Mouse (Mus musculus) lung, embryonic 15.5 days (tissue): ENCODE measurements at regions not wholly inside any gene's neighbourhood (a gene's known extent, or its start where the extent isn't known, plus 50 kb on each side); places are given as distances from the start of the nearest gene placed in this dataset.
A peak's percentile ranks its signal among the peaks of the same experiment; 100 is the strongest.

Source experiments
- ATAC-seq: fragments of 200-750 bp; cut with Nextera tagmentation; 2 replicates; pipeline ENCODE4 v1.8.0; 2017; ENCODE audit warnings: moderate number of reproducible peaks, borderline replicate concordance; ENCODE audit not compliant: low FRiP score, low TSS enrichment; ENCODE audit errors: extremely low read depth
- H3K27ac ChIP-seq: fragments of 300-500 bp; sonication (generic); 2 replicates; pipeline ENCODE4 v1.5.1; 2015; ENCODE audit warnings: moderate library complexity, mild to moderate bottlenecking, inconsistent platforms
- H3K27me3 ChIP-seq: fragments of 300-500 bp; sonication (generic); 2 replicates; pipeline ENCODE4 v1.6.1; 2015; ENCODE audit warnings: inconsistent platforms
- H3K36me3 ChIP-seq: fragments of 300-500 bp; sonication (generic); 2 replicates; pipeline ENCODE4 v1.6.1; 2015; ENCODE audit warnings: inconsistent platforms
- H3K4me1 ChIP-seq: fragments of 300-500 bp; sonication (generic); 2 replicates; pipeline ENCODE4 v1.6.1; 2015; ENCODE audit warnings: inconsistent platforms
- H3K4me2 ChIP-seq: fragments of 300-500 bp; sonication (generic); 2 replicates; pipeline ENCODE4 v1.6.1; 2015; ENCODE audit warnings: inconsistent platforms, mild to moderate bottlenecking, moderate library complexity
- H3K4me3 ChIP-seq: fragments of 300-500 bp; sonication (generic); 2 replicates; pipeline ENCODE4 v1.5.1; 2015; ENCODE audit warnings: mild to moderate bottlenecking, inconsistent platforms
- H3K9ac ChIP-seq: fragments of 300-500 bp; sonication (generic); 2 replicates; pipeline ENCODE4 v1.6.1; 2015; ENCODE audit warnings: inconsistent platforms
- H3K9me3 ChIP-seq: fragments of 300-500 bp; sonication (generic); 2 replicates; pipeline ENCODE4 v1.6.1; 2016; ENCODE audit warnings: inconsistent platforms
- WGBS: fragments of 180-500 bp; shearing (Covaris S2); methylation state at CpG from one replicate; pipeline ENCODE4 v1.1.7; 2015; 5-methylcytosine and 5-hydroxymethylcytosine counted together

- no peak overlapping the region for H3K9ac ChIP-seq
- no peak overlapping the region for H3K4me2 ChIP-seq
- no peak for ATAC-seq
- no peaks in the 10 kb centered on the region for H3K36me3 ChIP-seq
- no peaks in the 10 kb centered on the region for H3K27me3 ChIP-seq
- WGBS, result 56% methylated on average over 5 of the region's 5 CpGs
- no peaks in the 10 kb centered on the region for H3K9me3 ChIP-seq
- H3K4me1 ChIP-seq, result no peaks in the 10 kb centered on the region
- H3K27ac ChIP-seq, result no peak overlapping the region
- no peak overlapping the region for H3K4me3 ChIP-seq
Measured at GRCm38 (mm10) chr6:31310660-31311059, 87.9 kb upstream of the Mkln1 start.

GRCm38 (mm10) chr6:31313869-31314470 lies 84.6 kb upstream of the Mkln1 start:
- ATAC-seq, result no peak
- Histone ChIP-seq H3K9me3 (no peaks in the 10 kb centered on the region), H3K27me3 (no peaks in the 10 kb centered on the region), H3K27ac (no peak overlapping the region), H3K4me1 (peaks cover 20% of the 10 kb centered on the region), H3K36me3 (no peaks in the 10 kb centered on the region), H3K9ac (no peak overlapping the region), H3K4me2 (no peak overlapping the region), H3K4me3 (no peak overlapping the region)
- WGBS, result 43% methylated on average over 5 of the region's 5 CpGs

GRCm38 (mm10) chr6:31317741-31318225 lies 80.8 kb upstream of the Mkln1 start:
- WGBS, result 2% methylated on average over 12 of the region's 12 CpGs
- peak; percentile 76 for ATAC-seq

GRCm38 (mm10) chr6:31318506-31318905 lies 80.0 kb upstream of the Mkln1 start:
- Histone ChIP-seq H3K4me1 (peaks cover 41% of the 10 kb centered on the region), H3K27me3 (no peaks in the 10 kb centered on the region), H3K36me3 (no peaks in the 10 kb centered on the region), H3K9ac (no peak overlapping the region), H3K27ac (peak overlapping the region; percentile 83), H3K4me3 (peak overlapping the region; percentile 28), H3K9me3 (no peaks in the 10 kb centered on the region), H3K4me2 (peak overlapping the region; percentile 57)
- 2% methylated on average over 11 of the region's 11 CpGs for WGBS
- peak; percentile 44; the same call in 1 of the 2 replicates for ATAC-seq

More at GRCm38 (mm10) chr6:31317741-31318225, 80.8 kb upstream of the Mkln1 start:
- Histone ChIP-seq H3K4me2 (peak overlapping the region; percentile 57), H3K9me3 (no peaks in the 10 kb centered on the region), H3K27me3 (no peaks in the 10 kb centered on the region), H3K36me3 (no peaks in the 10 kb centered on the region), H3K4me3 (peak overlapping the region; percentile 28), H3K4me1 (peaks cover 41% of the 10 kb centered on the region), H3K27ac (peak overlapping the region; percentile 83), H3K9ac (peak overlapping the region; percentile 8; the same call in 1 of the 2 replicates)

GRCm38 (mm10) chr6:31319431-31319830 lies 79.1 kb upstream of the Mkln1 start:
- 66% methylated on average over 2 of the region's 2 CpGs for WGBS
- no peaks in the 10 kb centered on the region for H3K9me3 ChIP-seq
- H3K36me3 ChIP-seq, result no peaks in the 10 kb centered on the region
- peaks cover 41% of the 10 kb centered on the region for H3K4me1 ChIP-seq
- H3K4me3 ChIP-seq, result no peak overlapping the region
- ATAC-seq, result no peak
- H3K4me2 ChIP-seq, result no peak overlapping the region
- no peaks in the 10 kb centered on the region for H3K27me3 ChIP-seq
- H3K27ac ChIP-seq, result no peak overlapping the region
- H3K9ac ChIP-seq, result no peak overlapping the region

GRCm38 (mm10) chr6:31320141-31320830 lies 78.2 kb upstream of the Mkln1 start:
- H3K4me1 ChIP-seq, result peaks cover 41% of the 10 kb centered on the region
- ATAC-seq, result no peak
- no peaks in the 10 kb centered on the region for H3K27me3 ChIP-seq
- 39% methylated on average over 3 of the region's 3 CpGs for WGBS
- no peaks in the 10 kb centered on the region for H3K9me3 ChIP-seq
- H3K36me3 ChIP-seq, result no peaks in the 10 kb centered on the region
- H3K27ac ChIP-seq, result no peak overlapping the region
- H3K9ac ChIP-seq, result no peak overlapping the region
- H3K4me3 ChIP-seq, result no peak overlapping the region
- no peak overlapping the region for H3K4me2 ChIP-seq

GRCm38 (mm10) chr6:31321066-31321846 lies 77.3 kb upstream of the Mkln1 start:
- no peak overlapping the region for H3K9ac ChIP-seq
- H3K27ac ChIP-seq, result no peak overlapping the region
- no peaks in the 10 kb centered on the region for H3K9me3 ChIP-seq
- ATAC-seq, result no peak
- no peak overlapping the region for H3K4me3 ChIP-seq
- H3K36me3 ChIP-seq, result no peaks in the 10 kb centered on the region
- H3K4me1 ChIP-seq, result peaks cover 41% of the 10 kb centered on the region
- no peaks in the 10 kb centered on the region for H3K27me3 ChIP-seq
- H3K4me2 ChIP-seq, result no peak overlapping the region
- 44% methylated on average over 7 of the region's 7 CpGs for WGBS

- Histone ChIP-seq H3K27ac (no peak overlapping the region), H3K4me1 (peaks cover 41% of the 10 kb centered on the region), H3K4me3 (no peak overlapping the region), H3K27me3 (no peaks in the 10 kb centered on the region), H3K36me3 (no peaks in the 10 kb centered on the region), H3K9me3 (no peaks in the 10 kb centered on the region), H3K4me2 (no peak overlapping the region), H3K9ac (no peak overlapping the region)
- ATAC-seq, result no peak
- 27% methylated on average over 10 of the region's 10 CpGs for WGBS
Measured at GRCm38 (mm10) chr6:31321902-31322301, 76.6 kb upstream of the Mkln1 start.

- no peaks in the 10 kb centered on the region for H3K27me3 ChIP-seq
- ATAC-seq, result no peak
- H3K9ac ChIP-seq, result no peak overlapping the region
- no peaks in the 10 kb centered on the region for H3K36me3 ChIP-seq
- peaks cover 25% of the 10 kb centered on the region for H3K4me1 ChIP-seq
- no peak overlapping the region for H3K4me3 ChIP-seq
- no peaks in the 10 kb centered on the region for H3K9me3 ChIP-seq
- H3K27ac ChIP-seq, result no peak overlapping the region
- no peak overlapping the region for H3K4me2 ChIP-seq
- WGBS, result 59% methylated on average over 9 of the region's 9 CpGs
Measured at GRCm38 (mm10) chr6:31323228-31324190, 75.0 kb upstream of the Mkln1 start.

- ATAC-seq, result no peak
- no peaks in the 10 kb centered on the region for H3K9me3 ChIP-seq
- no peak overlapping the region for H3K4me2 ChIP-seq
- H3K27me3 ChIP-seq, result no peaks in the 10 kb centered on the region
- 45% methylated on average over 6 of the region's 6 CpGs for WGBS
- peaks cover 21% of the 10 kb centered on the region for H3K4me1 ChIP-seq
- H3K9ac ChIP-seq, result no peak overlapping the region
- H3K27ac ChIP-seq, result no peak overlapping the region
- H3K4me3 ChIP-seq, result no peak overlapping the region
- no peaks in the 10 kb centered on the region for H3K36me3 ChIP-seq
Measured at GRCm38 (mm10) chr6:31324717-31325116, 73.8 kb upstream of the Mkln1 start.

- no peaks in the 10 kb centered on the region for H3K36me3 ChIP-seq
- no peak overlapping the region for H3K4me3 ChIP-seq
- WGBS, result 62% methylated on average over 1 of the region's 1 CpGs
- no peak for ATAC-seq
- no peaks in the 10 kb centered on the region for H3K9me3 ChIP-seq
- peaks cover 20% of the 10 kb centered on the region for H3K4me1 ChIP-seq
- H3K27me3 ChIP-seq, result no peaks in the 10 kb centered on the region
- H3K4me2 ChIP-seq, result no peak overlapping the region
- H3K27ac ChIP-seq, result no peak overlapping the region
- H3K9ac ChIP-seq, result no peak overlapping the region
Measured at GRCm38 (mm10) chr6:31325621-31326020, 72.9 kb upstream of the Mkln1 start.
